Mouse (Mus musculus) CH12.LX (cell line): Measurements from ENCODE around the gene Gm28044. TPM values are rescaled to one million over a fixed set of nuclear protein-coding genes. Genes with fewer than 3 reads are reported as not detected.
A peak's percentile ranks its signal among the peaks of the same experiment; 100 is the strongest.

Experiments used
- DNase-seq: peaks from one replicate; pipeline ENCODE4 v3.0.0-alpha.2; 2013; ENCODE audit errors: extremely low read depth
- H3K27ac ChIP-seq: 2 replicates; pipeline ENCODE4 v1.5.1; 2012; ENCODE audit warnings: low read depth, mild to moderate bottlenecking, control low read depth, moderate library complexity; ENCODE audit not compliant: insufficient read depth
- H3K27me3 ChIP-seq: replicated peaks from 2 replicates; pipeline ENCODE3; 2012; ENCODE audit warnings: inconsistent platforms
- H3K36me3 ChIP-seq, 2 experiments: replicated peaks in 1 of 2; 2 replicates each; pipeline versions ENCODE3 to v1.6.1; 2012; ENCODE audit warnings: inconsistent platforms in 1 of 2, low read length in 1 of 2, mild to moderate bottlenecking in 1 of 2, mixed read lengths in 1 of 2, moderate library complexity in 1 of 2; ENCODE audit not compliant: control insufficient read depth in 1 of 2, insufficient read depth in 1 of 2
- H3K4me1 ChIP-seq, 2 experiments: 2 replicates each; pipeline ENCODE4 v1.6.1; 2012; ENCODE audit warnings: inconsistent platforms in 1 of 2, moderate library complexity in 1 of 2; ENCODE audit not compliant: insufficient read depth in 2 of 2, control insufficient read depth in 1 of 2
- H3K4me2 ChIP-seq: 2 replicates; pipeline ENCODE4 v1.6.1; 2012; ENCODE audit warnings: low read depth, mild to moderate bottlenecking, control low read depth; ENCODE audit not compliant: poor library complexity, insufficient read depth, severe bottlenecking
- H3K4me3 ChIP-seq, 3 experiments: fragments of 150-350 bp in 1 of 3; sonication (generic) in 1 of 3; replicated peaks in 1 of 3; 2 replicates each; pipeline versions ENCODE3 to v1.5.1; 2011 to 2012; ENCODE audit warnings: low read depth in 2 of 3, low read length in 2 of 3, mild to moderate bottlenecking in 2 of 3, moderate library complexity in 2 of 3, control low read depth in 1 of 3, improper control_type of control experiment in 1 of 3, inconsistent platforms in 1 of 3, mixed read lengths in 1 of 3; ENCODE audit not compliant: poor library complexity in 1 of 3
- H3K79me2 ChIP-seq: replicated peaks from 2 replicates; pipeline ENCODE4 v1.6.1; 2012; ENCODE audit warnings: mild to moderate bottlenecking, moderate library complexity; ENCODE audit not compliant: control insufficient read depth, poor library complexity, insufficient read depth, severe bottlenecking; ENCODE audit errors: extremely low read depth
- H3K9ac ChIP-seq: 2 replicates; pipeline ENCODE4 v1.6.1; 2012; ENCODE audit warnings: low read depth, mild to moderate bottlenecking, control low read depth, moderate library complexity; ENCODE audit not compliant: insufficient read depth
- H3K9me3 ChIP-seq: replicated peaks from 2 replicates; pipeline ENCODE3; 2012; ENCODE audit warnings: low read length, inconsistent platforms, mixed read lengths
- BHLHE40 ChIP-seq: IDR thresholded peaks from 2 replicates; pipeline ENCODE4 v1.6.1; 2011; ENCODE audit warnings: mild to moderate bottlenecking, low read depth, low read length, improper control_type of control experiment
- CHD1 ChIP-seq: IDR thresholded peaks from 2 replicates; pipeline ENCODE4 v1.6.1; 2012; ENCODE audit warnings: low read depth, low read length, improper control_type of control experiment, inconsistent platforms
- CHD2 ChIP-seq: IDR thresholded peaks from 2 replicates; pipeline ENCODE4 v1.6.1; 2011; ENCODE audit warnings: low read length, improper control_type of control experiment
- CTCF ChIP-seq, 2 experiments: IDR thresholded peaks in 1 of 2; conservative IDR thresholded peaks in 1 of 2; 2 replicates each; pipeline ENCODE4 v1.5.1; 2011 to 2012; ENCODE audit warnings: low read depth in 2 of 2, low read length in 2 of 2, improper control_type of control experiment in 1 of 2, inconsistent platforms in 1 of 2, mild to moderate bottlenecking in 1 of 2, moderate library complexity in 1 of 2
- ELF1 ChIP-seq: IDR thresholded peaks from 2 replicates; pipeline ENCODE4 v1.6.1; 2014; ENCODE audit warnings: low read depth, mild to moderate bottlenecking, inconsistent platforms, low read length, improper control_type of control experiment
- ETS1 ChIP-seq: conservative IDR thresholded peaks from 2 replicates; pipeline ENCODE4 v1.6.1; 2012; ENCODE audit warnings: low read depth, mild to moderate bottlenecking, inconsistent platforms, low read length, improper control_type of control experiment, moderate library complexity
- GABPA ChIP-seq: IDR thresholded peaks from 2 replicates; pipeline ENCODE4 v1.6.1; 2012; ENCODE audit warnings: low read depth, low read length, improper control_type of control experiment, inconsistent platforms; ENCODE audit not compliant: insufficient replicate concordance
- HCFC1 ChIP-seq: IDR thresholded peaks from 2 replicates; pipeline ENCODE4 v1.6.1; 2012; ENCODE audit warnings: low read depth, mild to moderate bottlenecking, inconsistent platforms, low read length, improper control_type of control experiment
- IRF4 ChIP-seq: IDR thresholded peaks from 2 replicates; pipeline ENCODE4 v1.6.1; 2014; ENCODE audit warnings: low read depth, mild to moderate bottlenecking, inconsistent platforms, low read length, improper control_type of control experiment
- JUN ChIP-seq: IDR thresholded peaks from 2 replicates; pipeline ENCODE4 v1.6.1; 2011; ENCODE audit warnings: low read depth, mild to moderate bottlenecking, low read length, improper control_type of control experiment, moderate library complexity; ENCODE audit not compliant: insufficient read depth
- JUND ChIP-seq: conservative IDR thresholded peaks from 2 replicates; pipeline ENCODE4 v1.6.1; 2011; ENCODE audit warnings: low read depth, low read length, improper control_type of control experiment
- KAT2A ChIP-seq: IDR thresholded peaks from 2 replicates; pipeline ENCODE4 v1.6.1; 2012; ENCODE audit warnings: low read length, improper control_type of control experiment, inconsistent platforms; ENCODE audit not compliant: insufficient replicate concordance
- MAFK ChIP-seq: IDR thresholded peaks from 2 replicates; pipeline ENCODE4 v1.6.1; 2011; ENCODE audit warnings: low read length, improper control_type of control experiment; ENCODE audit not compliant: insufficient replicate concordance
- MAX ChIP-seq: IDR thresholded peaks from 2 replicates; pipeline ENCODE4 v1.6.1; 2011; ENCODE audit warnings: low read length, improper control_type of control experiment
- MAZ ChIP-seq: IDR thresholded peaks from 2 replicates; pipeline ENCODE4 v1.6.1; 2012; ENCODE audit warnings: low read depth, mild to moderate bottlenecking, inconsistent platforms, low read length, improper control_type of control experiment, moderate library complexity
- MEF2A ChIP-seq: IDR thresholded peaks from 2 replicates; pipeline ENCODE4 v1.6.1; 2014; ENCODE audit warnings: low read depth, mild to moderate bottlenecking, inconsistent platforms, low read length, improper control_type of control experiment, borderline replicate concordance
- MXI1 ChIP-seq: IDR thresholded peaks from 2 replicates; pipeline ENCODE4 v1.6.1; 2011; ENCODE audit warnings: mild to moderate bottlenecking, low read depth, low read length, improper control_type of control experiment
- MYC ChIP-seq: IDR thresholded peaks from 2 replicates; pipeline ENCODE4 v1.6.1; 2011; ENCODE audit warnings: low read depth, mild to moderate bottlenecking, improper control_type of control experiment, low read length
- NELFE ChIP-seq: IDR thresholded peaks from 2 replicates; pipeline ENCODE4 v1.6.1; 2011; ENCODE audit warnings: low read depth, low read length, improper control_type of control experiment
- NRF1 ChIP-seq: IDR thresholded peaks from 2 replicates; pipeline ENCODE4 v1.6.1; 2014; ENCODE audit warnings: low read depth, mild to moderate bottlenecking, inconsistent platforms, low read length, improper control_type of control experiment, moderate library complexity
- PAX5 ChIP-seq: IDR thresholded peaks from 2 replicates; pipeline ENCODE4 v1.6.1; 2012; ENCODE audit warnings: low read length, inconsistent platforms, mixed read lengths
- POLR2A ChIP-seq: IDR thresholded peaks from 2 replicates; pipeline ENCODE4 v1.6.1; 2011; ENCODE audit warnings: low read depth, mild to moderate bottlenecking, improper control_type of control experiment, low read length
- POLR2AphosphoS2 ChIP-seq: IDR thresholded peaks from 2 replicates; pipeline ENCODE4 v1.6.1; 2011; ENCODE audit warnings: low read depth, low read length, improper control_type of control experiment
- RAD21 ChIP-seq: IDR thresholded peaks from 2 replicates; pipeline ENCODE4 v1.6.1; 2011; ENCODE audit warnings: low read depth, mild to moderate bottlenecking, low read length, improper control_type of control experiment, moderate library complexity
- SIN3A ChIP-seq: IDR thresholded peaks from 2 replicates; pipeline ENCODE4 v1.6.1; 2012; ENCODE audit warnings: low read length, improper control_type of control experiment, inconsistent platforms
- TBP ChIP-seq: conservative IDR thresholded peaks from 2 replicates; pipeline ENCODE4 v1.6.1; 2011; ENCODE audit warnings: low read depth, low read length, improper control_type of control experiment
- TCF12 ChIP-seq: IDR thresholded peaks from 2 replicates; pipeline ENCODE4 v1.6.1; 2014; ENCODE audit warnings: low read depth, mild to moderate bottlenecking, inconsistent platforms, low read length, improper control_type of control experiment
- UBTF ChIP-seq: IDR thresholded peaks from 2 replicates; pipeline ENCODE4 v1.6.1; 2012; ENCODE audit warnings: low read depth, mild to moderate bottlenecking, inconsistent platforms, low read length, improper control_type of control experiment, moderate library complexity
- USF2 ChIP-seq: conservative IDR thresholded peaks from 2 replicates; pipeline ENCODE4 v1.6.1; 2011; ENCODE audit warnings: low read depth, low read length, improper control_type of control experiment
- ZC3H11A ChIP-seq: IDR thresholded peaks from 2 replicates; pipeline ENCODE4 v1.6.1; 2012; ENCODE audit warnings: low read depth, mild to moderate bottlenecking, inconsistent platforms, low read length, improper control_type of control experiment
- ZKSCAN1 ChIP-seq: IDR thresholded peaks from 2 replicates; pipeline ENCODE4 v1.6.1; 2012; ENCODE audit warnings: low read depth, inconsistent platforms, low read length, improper control_type of control experiment, borderline replicate concordance
- dilution Hi-C: fragments of 300-500 bp; cut with MboI; formaldehyde crosslinking; loops from 2 replicates; pipeline ENCODE4 v1.14.3; 2020; ENCODE audit warnings: low sequenced_read_pairs; ENCODE audit not compliant: extremely low pct_unique_long_range_greater_than_20kb, extremely low pct_ligation_motif_present
- in situ Hi-C: fragments of 300-500 bp; cut with MboI; formaldehyde crosslinking; loops from 3 replicates; pipeline ENCODE4 v1.14.3; 2019; ENCODE audit warnings: low sequenced_read_pairs, low pct_ligation_motif_present, low pct_unique_long_range_greater_than_20kb, mixed read lengths
- polyA plus RNA-seq: library from polyadenylated mRNA; unstranded; fragments of >175 nt; gene quantifications from 2 replicates; pipeline ENCODE4 v1.2.1, GENCODE M21; 2012; ENCODE audit warnings: low read depth; ENCODE audit not compliant: insufficient read length
- total RNA-seq, 2 experiments: library from RNA; depleted of rRNA; stranded (reverse); fragments of 300-350 nt in 1 of 2; fragments of >200 nt in 1 of 2; gene quantifications; 2 replicates each; pipeline ENCODE4 v1.2.3; 2012 to 2014

Gm28044 gene
- total RNA-seq (2012; rRNA removed) (1.0 and 1.1 TPM in 2 replicates), total RNA-seq (2014; rRNA removed) (not detected in 2 replicates), polyA plus RNA-seq (0.89 and 1.0 TPM in 2 replicates)

DNA sequence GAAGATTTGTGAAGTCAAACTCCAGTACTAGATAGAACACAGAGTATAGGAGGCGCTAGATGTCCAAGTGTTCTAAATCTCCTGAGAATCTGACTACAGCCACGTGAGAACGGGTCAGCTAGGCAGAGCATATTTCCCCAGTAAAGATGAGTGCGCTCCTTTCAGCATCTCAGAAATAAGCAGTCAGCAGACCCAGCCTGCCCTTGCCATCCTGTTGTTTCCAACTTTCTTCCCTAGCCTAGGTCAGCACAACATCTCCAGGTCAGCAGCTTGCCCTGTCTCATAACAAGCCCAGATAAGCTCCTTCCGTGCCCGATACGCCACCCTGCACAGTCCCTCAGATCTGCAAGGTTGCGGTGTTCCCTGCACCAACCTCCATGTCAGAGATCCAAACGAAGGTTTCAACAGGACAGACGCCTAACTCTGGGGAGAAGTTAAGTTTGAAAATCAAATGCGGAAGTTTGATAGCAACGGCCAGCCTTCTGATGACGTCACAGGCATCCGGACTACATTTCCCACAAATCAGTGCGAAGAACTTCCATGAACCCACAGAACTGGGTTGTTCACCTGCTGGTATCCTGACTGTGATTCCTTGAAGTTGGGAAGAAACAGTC is at the start of gene Gm28044, which contains the start of gene Zfp953:
Gene Gm28044, minus strand, starts transcription at position 406 of the 614 bp plus-strand sequence.
Gene Zfp953, minus strand, starts transcription at position 475 of the 614 bp plus-strand sequence.
- dilution Hi-C loops, result no loop called here
- TF ChIP-seq CHD1, result no peak
- TF ChIP-seq NELFE, result peak; percentile 67
- TF ChIP-seq ZKSCAN1, result no peak
- TF ChIP-seq KAT2A, result peak; percentile 86; the same call in 1 of the 2 replicates
- TF ChIP-seq MYC, result peak; percentile 86
- peak; percentile 73 for TF ChIP-seq TBP
- no peak for TF ChIP-seq USF2
- TF ChIP-seq TCF12, result peak; percentile 54
- peak; percentile 98 for TF ChIP-seq ELF1
- peak; percentile 97 for TF ChIP-seq HCFC1
- peak; percentile 84 for TF ChIP-seq POLR2AphosphoS2
- peak; percentile 54; the same call in 1 of the 2 replicates for TF ChIP-seq JUN
- TF ChIP-seq MAX, result peak; percentile 89
- peak; percentile 26 for TF ChIP-seq RAD21
- TF ChIP-seq CTCF (conservative IDR thresholded peaks at IDR 0.05 in 1 of 2, IDR thresholded peaks at IDR 0.05 in 1 of 2; ENCODE audit: low read depth in 2 of 2, low read length in 2 of 2), result peak in 1 of 2 experiments; percentile 51; a peak in 2 of 4 replicates
- TF ChIP-seq ETS1, result no peak
- TF ChIP-seq MAFK, result no peak; the same call in 1 of the 2 replicates
- TF ChIP-seq BHLHE40, result peak; percentile 72
- TF ChIP-seq MXI1, result peak; percentile 91
- TF ChIP-seq IRF4, result peak; percentile 45; the same call in 1 of the 2 replicates
- peak; percentile 37; the same call in 1 of the 2 replicates for TF ChIP-seq CHD2
- TF ChIP-seq MEF2A, result no peak
- no peak for TF ChIP-seq ZC3H11A
- TF ChIP-seq POLR2A, result peak; percentile 66
- TF ChIP-seq PAX5, result no peak
- peak; percentile 97 for TF ChIP-seq SIN3A
- no peak for TF ChIP-seq UBTF
- TF ChIP-seq GABPA, result peak; percentile 35; the same call in 1 of the 2 replicates
- no peak for TF ChIP-seq MAZ
- peak; percentile 67 for TF ChIP-seq JUND
- no peak for TF ChIP-seq NRF1
- Histone ChIP-seq H3K4me3 (peak within 1 kb of the TSS; percentile 78 to 94 (median 79)), H3K4me1 (peaks cover 0 to 19% of the 10 kb centered on the region in 2 experiments; a peak in 2 of 4 replicates), H3K4me2 (peak within 1 kb of the TSS; percentile 53), H3K27me3 (no peaks in the 10 kb centered on the region), H3K27ac (0 out of 2 replicates have a peak within 1 kb of the TSS, but pooled peaks have one; percentile 5), H3K79me2 (peaks cover 6% of the 10 kb centered on the region), H3K36me3 (peaks cover 0 to 15% of the 10 kb centered on the region in 2 experiments), H3K9ac (peak within 1 kb of the TSS; percentile 74), H3K9me3 (no peaks in the 10 kb centered on the region)
- in situ Hi-C loops, result no loop called here
- DNase-seq, result peak; percentile 87
